Mouse (Mus musculus): ENCODE data around the gene Nelfe.
"Not testable (repeated sequence)": the region's sequence is repeated elsewhere in the genome, so short reads cannot be mapped to it uniquely, and the experiment has no call there.

Nelfe gene

DNA sequence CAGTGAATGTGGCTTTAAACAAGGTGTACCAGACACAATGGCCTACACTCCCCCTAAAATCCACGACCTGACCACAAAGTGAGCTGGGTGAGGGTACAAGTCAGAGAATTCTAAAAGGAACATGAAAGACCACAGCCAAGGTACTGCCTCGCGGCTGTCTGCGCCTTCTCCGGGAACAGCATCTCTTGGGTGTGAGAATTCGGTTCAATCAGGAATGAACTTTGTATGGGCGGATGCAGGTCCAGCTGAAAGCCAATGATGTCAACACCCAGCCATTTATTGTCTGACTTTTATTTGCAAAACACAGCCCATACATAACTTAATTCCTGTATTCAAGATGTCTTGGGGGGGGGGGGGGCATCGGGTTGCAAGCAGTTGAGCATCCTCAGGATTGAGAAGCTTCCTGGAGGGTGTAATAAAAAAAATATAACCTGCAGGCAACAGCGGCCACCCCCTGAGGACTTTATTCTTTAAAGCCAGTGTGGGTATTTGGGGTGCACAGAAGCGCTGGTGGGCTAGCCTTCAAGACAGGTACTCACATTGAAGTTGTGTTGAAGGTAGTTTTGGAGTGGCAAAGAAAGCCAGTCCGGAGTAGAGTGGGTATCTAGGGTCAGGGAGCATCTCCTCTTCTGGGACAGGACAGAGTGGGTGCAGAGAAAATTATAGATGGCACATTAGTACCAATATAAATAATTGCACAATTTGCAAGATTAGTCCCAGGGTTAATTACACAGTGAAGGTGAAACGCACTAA lies 43.1 kb downstream of the Nelfe start:
- DNase-seq (ENCODE audit: low read depth, low spot score), result no peak

DNA sequence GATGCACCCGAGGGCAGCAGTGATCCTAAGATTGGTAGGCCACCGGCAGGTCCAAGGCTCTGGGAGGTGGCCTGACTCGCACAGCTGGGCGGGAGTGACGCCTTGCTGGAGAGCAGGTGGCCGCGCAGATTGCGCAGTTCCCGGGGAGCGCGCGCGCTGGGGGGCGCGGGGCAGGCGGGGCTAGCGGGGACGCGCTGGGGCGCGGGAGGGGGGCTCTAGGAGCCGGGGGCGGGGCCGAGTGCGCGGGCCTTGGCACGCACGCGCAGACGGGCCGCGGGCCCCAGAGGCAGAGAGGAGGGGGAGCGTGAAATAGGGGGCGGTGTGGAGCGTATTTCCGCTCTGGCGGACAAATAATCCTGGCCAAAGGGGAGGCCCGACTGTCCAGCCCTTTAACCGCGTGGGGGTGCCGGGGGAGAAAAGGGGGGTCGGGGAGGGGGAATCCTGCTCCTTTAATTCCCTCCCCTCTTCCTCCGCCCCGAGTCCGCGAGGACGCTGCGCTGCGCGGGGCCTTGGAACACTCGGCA lies 43.9 kb downstream of the Nelfe start:
- peak; percentile 94 for DNase-seq (ENCODE audit: low read depth, low spot score)

DNA sequence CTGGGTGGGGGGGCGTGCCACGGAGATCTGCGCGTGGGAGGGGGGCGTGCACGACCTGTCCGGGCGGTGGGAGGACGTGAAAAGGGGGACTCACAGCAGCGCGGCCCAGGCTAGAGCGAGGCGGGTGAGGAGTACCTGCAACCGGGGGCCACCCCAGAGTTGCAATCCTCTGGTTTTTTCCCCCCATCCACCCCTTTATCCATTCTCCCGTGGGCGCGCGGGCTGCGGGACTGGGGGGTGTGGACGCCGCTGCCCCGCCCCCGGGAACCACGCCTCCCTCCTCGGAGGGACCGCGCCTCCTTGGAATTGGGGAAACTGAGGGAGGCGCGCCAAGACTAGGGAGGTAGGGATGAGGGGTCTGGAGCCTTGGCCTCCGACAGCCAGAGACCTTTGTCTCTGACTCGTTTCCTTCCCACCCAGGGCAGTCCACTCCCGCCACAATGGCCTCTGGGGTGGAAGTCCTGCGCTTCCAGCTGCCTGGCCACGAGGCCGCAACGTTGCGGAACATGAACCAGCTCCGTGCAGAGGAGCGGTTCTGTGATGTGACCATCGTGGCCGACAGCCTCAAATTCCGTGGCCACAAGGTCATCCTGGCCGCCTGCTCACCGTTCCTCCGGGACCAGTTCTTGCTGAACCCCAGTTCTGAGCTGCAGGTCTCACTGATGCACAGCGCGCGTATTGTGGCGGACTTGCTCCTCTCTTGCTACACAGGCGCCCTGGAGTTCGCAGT lies 44.8 kb downstream of the Nelfe start:
- peak; percentile 56 for DNase-seq (ENCODE audit: low read depth, low spot score)

DNA sequence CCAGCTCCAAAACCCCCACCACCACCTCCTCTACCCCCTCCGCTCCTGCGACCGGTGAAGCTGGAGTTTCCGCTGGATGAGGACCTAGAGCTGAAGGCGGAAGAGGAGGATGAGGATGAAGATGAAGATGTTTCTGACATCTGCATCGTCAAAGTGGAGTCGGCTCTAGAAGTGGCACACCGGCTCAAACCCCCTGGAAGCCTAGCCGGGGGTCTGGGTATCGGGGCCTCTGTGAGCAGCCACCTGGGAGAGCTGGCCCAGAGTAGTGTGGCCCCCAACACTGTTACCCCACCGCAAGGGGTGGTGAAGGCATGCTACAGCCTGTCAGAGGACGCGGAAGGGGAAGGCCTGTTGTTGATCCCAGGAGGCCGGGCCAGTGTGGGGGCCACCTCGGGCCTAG lies 45.5 kb downstream of the Nelfe start:
- DNase-seq (ENCODE audit: low read depth, low spot score), result no peak

DNA sequence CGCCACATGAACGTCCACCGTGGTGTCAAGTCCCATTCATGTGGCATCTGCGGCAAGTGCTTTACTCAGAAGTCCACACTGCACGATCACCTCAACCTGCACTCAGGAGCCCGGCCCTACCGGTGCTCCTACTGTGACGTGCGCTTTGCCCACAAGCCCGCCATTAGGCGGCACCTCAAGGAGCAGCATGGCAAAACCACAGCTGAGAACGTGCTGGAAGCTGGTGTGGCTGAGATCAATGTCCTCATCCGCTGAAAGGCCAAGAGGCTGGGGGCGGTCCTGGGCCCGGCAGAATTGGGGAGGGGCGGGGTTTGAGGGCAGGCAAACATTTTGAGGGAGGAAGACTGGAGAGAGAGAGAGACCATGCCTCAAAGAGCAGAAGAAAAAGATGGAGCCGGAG lies 46.2 kb downstream of the Nelfe start:
- no peak for DNase-seq (ENCODE audit: low read depth, low spot score)

DNA sequence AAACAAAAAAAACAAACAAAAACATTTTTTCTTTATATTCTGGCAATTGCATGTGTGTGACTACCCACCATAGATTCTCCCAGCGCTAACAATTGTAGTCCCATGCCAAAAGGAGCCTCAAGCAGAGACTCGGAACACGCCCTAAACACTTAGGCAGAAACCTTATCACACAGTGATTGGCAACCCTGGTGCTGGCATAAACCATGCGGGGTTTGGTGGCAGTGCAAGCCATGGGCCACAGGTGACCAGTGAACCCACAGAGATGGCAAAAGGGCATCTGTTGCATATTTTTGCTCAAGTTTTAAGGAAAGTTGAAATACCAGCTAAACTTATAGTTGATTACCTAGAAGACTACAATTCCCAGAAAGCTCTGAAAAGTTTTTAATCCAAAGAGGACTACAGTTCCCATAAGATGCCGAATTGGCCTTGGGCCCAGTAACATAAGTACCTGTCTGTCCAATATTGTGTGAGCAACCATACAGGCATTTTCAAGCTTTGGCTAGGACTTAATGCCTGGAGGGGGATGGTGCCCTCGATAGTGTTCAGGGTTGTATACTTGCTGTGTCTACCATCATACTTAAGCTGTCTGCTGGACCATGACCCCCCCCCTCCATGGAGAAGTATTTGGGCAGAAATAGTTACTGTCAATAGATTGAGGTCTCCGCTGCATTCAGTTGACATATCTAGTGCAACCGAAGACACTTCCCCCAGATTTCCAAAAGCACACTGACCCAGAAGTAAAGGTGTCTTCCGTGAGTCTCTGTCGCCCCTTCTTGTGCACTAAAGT lies 47.4 kb downstream of the Nelfe start:
- peak; percentile 95 for DNase-seq (ENCODE audit: low read depth, low spot score)

DNA sequence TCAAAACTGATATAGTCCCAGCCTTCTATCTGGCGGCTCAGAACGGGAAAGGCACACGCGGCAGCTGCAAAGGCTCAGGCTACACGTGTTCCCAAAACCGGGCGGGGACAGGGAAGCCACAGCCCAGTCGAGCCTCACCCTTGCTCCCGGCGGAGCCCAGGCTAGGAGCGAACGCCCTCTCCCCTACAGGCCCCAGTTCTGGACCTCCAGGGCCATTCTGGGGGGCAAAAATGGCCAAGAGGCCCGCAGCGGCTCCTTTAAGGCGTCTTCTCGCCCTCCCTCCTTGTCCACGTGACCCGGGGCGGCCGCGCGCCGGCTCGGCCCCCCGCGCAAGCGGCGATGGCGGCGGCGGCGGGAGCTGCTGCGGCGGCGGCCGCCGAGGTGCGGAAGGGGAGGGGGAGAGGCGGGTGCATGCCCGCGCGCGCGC lies 48.0 kb downstream of the Nelfe start, which contains the start of the genes C2 and Ehmt2:
TSS of gene C2 (minus strand) at position 106 of the 427 bp plus-strand sequence.
TSS of gene Ehmt2 (plus strand) at position 310 of the 427 bp plus-strand sequence.
- peak; percentile 81 for DNase-seq (ENCODE audit: low read depth, low spot score)

DNA sequence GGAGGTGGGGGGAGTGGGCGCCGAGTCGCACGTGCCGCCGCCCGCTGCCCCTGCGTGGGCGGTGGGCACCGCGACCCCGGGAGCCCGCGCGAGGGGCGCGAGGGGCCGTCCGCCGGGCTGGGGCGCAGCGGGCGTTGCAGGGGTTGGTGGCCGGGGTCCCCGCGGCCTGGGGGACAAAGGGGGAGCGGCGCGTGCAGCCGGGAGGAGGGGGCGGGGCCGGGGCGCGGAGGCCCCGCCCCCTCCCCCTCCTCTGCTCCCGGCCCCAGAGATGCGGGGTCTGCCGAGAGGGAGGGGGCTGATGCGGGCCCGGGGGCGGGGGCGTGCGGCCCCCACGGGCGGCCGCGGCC lies 48.5 kb downstream of the Nelfe start:
- no peak for DNase-seq (ENCODE audit: low read depth, low spot score)

DNA sequence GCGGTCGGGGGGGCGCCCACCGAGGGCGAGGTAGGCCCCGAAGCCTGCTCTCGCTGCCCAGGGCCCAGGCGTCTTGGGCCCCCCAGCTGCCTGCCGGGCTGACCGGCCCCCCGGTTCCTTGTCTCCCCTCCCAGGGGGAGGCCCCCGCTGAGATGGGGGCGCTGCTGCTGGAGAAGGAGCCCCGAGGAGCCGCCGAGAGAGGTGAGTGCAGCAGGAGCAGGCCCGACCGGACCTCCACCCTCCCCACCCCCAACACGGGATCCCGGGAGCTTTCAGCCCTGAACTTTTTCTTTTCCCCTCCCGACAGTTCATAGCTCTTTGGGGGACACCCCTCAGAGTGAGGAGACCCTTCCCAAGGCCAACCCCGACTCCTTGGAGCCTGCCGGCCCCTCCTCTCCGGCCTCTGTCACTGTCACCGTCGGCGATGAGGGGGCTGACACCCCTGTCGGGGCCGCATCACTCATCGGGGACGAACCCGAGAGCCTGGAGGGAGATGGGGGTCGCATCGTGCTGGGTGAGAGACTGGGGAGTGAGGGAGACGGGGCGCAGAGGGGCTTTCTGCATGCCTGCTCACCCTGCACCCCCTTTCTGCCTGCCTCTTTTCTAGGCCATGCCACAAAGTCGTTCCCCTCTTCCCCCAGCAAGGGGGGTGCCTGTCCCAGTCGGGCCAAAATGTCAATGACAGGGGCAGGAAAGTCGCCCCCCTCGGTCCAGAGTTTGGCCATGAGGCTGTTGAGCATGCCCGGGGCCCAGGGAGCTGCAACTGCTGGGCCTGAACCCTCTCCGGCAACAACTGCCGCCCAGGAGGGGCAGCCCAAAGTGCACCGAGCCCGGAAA lies 49.1 kb downstream of the Nelfe start:
- DNase-seq (ENCODE audit: low read depth, low spot score), result peak; percentile 49

DNA sequence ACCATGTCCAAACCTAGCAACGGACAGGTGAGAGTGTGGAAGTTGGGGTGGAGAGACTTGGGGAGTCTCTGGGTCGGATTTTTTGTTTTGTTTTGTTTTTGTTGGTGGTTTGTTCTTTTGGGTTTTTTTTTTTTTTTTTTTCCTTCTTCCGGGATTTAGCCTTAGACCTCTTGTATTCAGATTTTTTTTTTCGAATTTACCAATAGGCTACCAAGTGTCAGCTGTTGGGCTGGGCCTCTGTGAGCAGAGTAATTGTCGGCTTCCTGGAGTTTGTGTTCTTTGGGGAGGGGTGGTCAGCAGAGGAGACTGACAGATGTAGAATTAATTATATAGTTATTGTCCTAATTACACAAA lies 49.7 kb downstream of the Nelfe start:
- DNase-seq (ENCODE audit: low read depth, low spot score), result peak; percentile 86

DNA sequence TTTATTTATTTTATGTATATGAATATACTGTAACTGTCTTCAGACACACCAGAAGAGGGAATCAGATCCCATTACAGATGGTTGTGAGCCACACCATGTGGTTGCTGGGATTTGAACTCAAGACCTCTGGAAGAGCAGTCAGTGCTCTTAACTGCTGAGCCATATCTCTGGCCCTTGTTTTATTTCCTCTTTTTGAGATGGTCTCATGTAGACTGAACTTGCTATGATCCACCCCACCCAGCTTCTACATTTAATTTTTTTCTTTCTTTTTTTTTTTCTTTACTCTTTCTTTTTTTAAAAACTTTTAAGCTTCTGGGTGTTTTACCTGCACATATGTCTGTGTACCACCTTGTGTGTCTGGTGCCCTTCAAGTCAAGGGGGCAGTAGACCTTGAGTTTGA lies 50.6 kb downstream of the Nelfe start:
- not testable (repeated sequence) for DNase-seq (ENCODE audit: low read depth, low spot score)

DNA sequence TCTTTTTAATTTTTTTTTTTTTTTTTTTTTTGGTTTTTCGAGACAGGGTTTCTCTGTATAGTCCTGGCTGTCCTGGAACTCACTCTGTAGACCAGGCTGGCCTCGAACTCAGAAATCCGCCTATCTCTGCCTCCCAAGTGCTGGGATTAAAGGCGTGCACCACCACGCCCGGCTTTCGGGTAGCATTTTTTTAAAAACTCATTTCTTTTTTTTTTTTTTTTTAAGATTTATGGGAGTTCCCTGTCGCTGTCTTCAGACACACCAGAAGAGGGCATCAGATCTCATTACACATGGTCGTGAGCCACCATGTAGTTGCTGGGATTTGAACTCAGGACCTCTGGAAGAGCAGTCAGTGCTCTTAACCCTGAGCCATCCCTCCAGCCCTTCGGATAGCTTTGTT lies 51.8 kb downstream of the Nelfe start:
- DNase-seq (ENCODE audit: low read depth, low spot score), result not testable (repeated sequence)

DNA sequence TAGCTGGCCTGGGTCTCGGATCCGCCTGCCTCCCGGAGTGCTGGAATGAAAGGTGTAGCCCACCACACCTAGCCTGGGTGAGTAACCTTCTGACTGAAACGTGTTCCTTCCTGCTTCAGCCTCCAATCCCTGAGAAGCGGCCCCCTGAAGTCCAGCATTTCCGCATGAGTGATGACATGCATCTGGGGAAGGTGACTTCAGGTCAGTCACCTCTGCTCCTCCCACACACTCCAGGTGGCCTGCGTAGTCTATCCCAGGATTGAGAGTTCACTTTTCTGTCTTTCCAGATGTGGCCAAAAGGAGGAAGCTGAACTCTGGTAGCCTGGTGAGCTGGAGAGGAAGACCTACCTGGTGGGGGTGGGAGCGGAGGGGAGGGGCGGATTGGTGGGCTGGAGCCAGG lies 52.7 kb downstream of the Nelfe start:
- DNase-seq (ENCODE audit: low read depth, low spot score), result no peak
